Mouse (Mus musculus) forebrain, embryonic 16.5 days (tissue): Measurements from ENCODE around the gene Dnajc17. TPM values are rescaled to one million over a fixed set of nuclear protein-coding genes. Genes with fewer than 3 reads are reported as not detected.

Source experiments
- ATAC-seq: fragments of 200-750 bp; cut with Nextera tagmentation; 2 replicates; pipeline ENCODE4 v1.8.0; 2017; ENCODE audit warnings: mild to moderate bottlenecking, moderate library complexity
- H3K27ac ChIP-seq: fragments of 300-500 bp; sonication (generic); 2 replicates; pipeline ENCODE4 v1.5.1; 2014; ENCODE audit warnings: low read length, control low read depth
- H3K27me3 ChIP-seq: fragments of 300-500 bp; sonication (generic); replicated peaks from 2 replicates; pipeline ENCODE4 v1.6.1; 2014; ENCODE audit warnings: low read length; ENCODE audit not compliant: control insufficient read depth, insufficient read depth
- H3K36me3 ChIP-seq: fragments of 300-500 bp; sonication (generic); 2 replicates; pipeline ENCODE4 v1.6.1; 2014; ENCODE audit not compliant: control insufficient read depth, insufficient read depth
- H3K4me1 ChIP-seq: fragments of 300-500 bp; sonication (generic); replicated peaks from 2 replicates; pipeline ENCODE4 v1.6.1; 2014; ENCODE audit warnings: low read length; ENCODE audit not compliant: control insufficient read depth, insufficient read depth
- H3K4me2 ChIP-seq: fragments of 300-500 bp; sonication (generic); 2 replicates; pipeline ENCODE4 v1.6.1; 2014; ENCODE audit warnings: mild to moderate bottlenecking, low read length, control low read depth
- H3K4me3 ChIP-seq: fragments of 300-500 bp; sonication (generic); replicated peaks from 2 replicates; pipeline ENCODE4 v1.5.1; 2014; ENCODE audit warnings: mild to moderate bottlenecking, low read length, control low read depth
- H3K9ac ChIP-seq: fragments of 300-500 bp; sonication (generic); replicated peaks from 2 replicates; pipeline ENCODE4 v1.6.1; 2014; ENCODE audit warnings: low read depth, low read length, control low read depth
- H3K9me3 ChIP-seq: fragments of 300-500 bp; sonication (generic); 2 replicates; pipeline ENCODE4 v1.6.1; 2016; ENCODE audit warnings: low read length; ENCODE audit not compliant: control insufficient read depth
- WGBS: fragments of 180-500 bp; shearing (Covaris S2); extraction: QIAGEN DNeasy Blood & Tissue Kit; methylation state at CpG from one replicate; pipeline ENCODE4 v1.1.7; 2014; 5-methylcytosine and 5-hydroxymethylcytosine counted together
- polyA plus RNA-seq: library from polyadenylated mRNA; unstranded; fragments of >200 nt; fragmentation: Nextera tagmentation; extraction: Ambion mirVana; gene quantifications from 2 replicates; pipeline ENCODE4 v1.2.1, GENCODE M21; 2015

Gene Dnajc17
- polyA plus RNA-seq, 1 experiment from 2014 or later = 24.6 TPM

- no peak overlapping the region for H3K27ac ChIP-seq
- no peak overlapping the region for H3K9ac ChIP-seq
- H3K9me3 ChIP-seq = no peaks in the 10 kb centered on the region
- no peak for ATAC-seq
- H3K4me3 ChIP-seq = no peak overlapping the region
- peaks cover 14% of the 10 kb centered on the region for H3K4me1 ChIP-seq
- 84% methylated on average over 4 of the region's 4 CpGs for WGBS
- no peaks in the 10 kb centered on the region for H3K27me3 ChIP-seq
- no peak overlapping the region for H3K4me2 ChIP-seq
- H3K36me3 ChIP-seq = no peaks in the 10 kb centered on the region
These were observed 4.6 kb downstream of the Dnajc17 start for GRCm38 (mm10) chr2:119203871-119204460.

- H3K4me3 ChIP-seq = no peak overlapping the region
- no peaks in the 10 kb centered on the region for H3K27me3 ChIP-seq
- no peak overlapping the region for H3K27ac ChIP-seq
- no peak overlapping the region for H3K9ac ChIP-seq
- no peaks in the 10 kb centered on the region for H3K9me3 ChIP-seq
- 54% methylated on average over 5 of the region's 5 CpGs for WGBS
- H3K36me3 ChIP-seq = no peaks in the 10 kb centered on the region
- peaks cover 12% of the 10 kb centered on the region for H3K4me1 ChIP-seq
- ATAC-seq = no peak
- H3K4me2 ChIP-seq = no peak overlapping the region
These were observed 5.6 kb downstream of the Dnajc17 start for GRCm38 (mm10) chr2:119202914-119203453.

GRCm38 (mm10) chr2:119198934-119199333, 9.7 kb downstream of the Dnajc17 start:
- H3K36me3 ChIP-seq = no peaks in the 10 kb centered on the region
- WGBS = 28% methylated on average over 3 of the region's 3 CpGs
- no peak overlapping the region for H3K4me3 ChIP-seq
- H3K9me3 ChIP-seq = no peaks in the 10 kb centered on the region
- H3K4me2 ChIP-seq = no peak overlapping the region
- no peaks in the 10 kb centered on the region for H3K27me3 ChIP-seq
- no peak for ATAC-seq
- H3K27ac ChIP-seq = no peak overlapping the region
- peaks cover 9% of the 10 kb centered on the region; the same call in 1 of the 2 replicates for H3K4me1 ChIP-seq
- no peak overlapping the region for H3K9ac ChIP-seq

- H3K9ac ChIP-seq = no peak overlapping the region
- no peaks in the 10 kb centered on the region for H3K9me3 ChIP-seq
- 16% methylated on average over 1 of the region's 1 CpGs for WGBS
- no peaks in the 10 kb centered on the region for H3K36me3 ChIP-seq
- H3K4me3 ChIP-seq = no peak overlapping the region
- H3K27me3 ChIP-seq = no peaks in the 10 kb centered on the region
- no peak for ATAC-seq
- peaks cover 8% of the 10 kb centered on the region; the same call in 1 of the 2 replicates for H3K4me1 ChIP-seq
- no peak overlapping the region for H3K4me2 ChIP-seq
- no peak overlapping the region for H3K27ac ChIP-seq
These were observed 10.5 kb downstream of the Dnajc17 start for GRCm38 (mm10) chr2:119198049-119198448.

GRCm38 (mm10) chr2:119197493-119197892, 11.1 kb downstream of the Dnajc17 start:
- 100% methylated on average over 1 of the region's 1 CpGs for WGBS
- Histone ChIP-seq H3K36me3 (no peaks in the 10 kb centered on the region), H3K4me1 (0 out of 2 replicates have a peak, but pooled peaks cover 7% of the 10 kb centered on the region), H3K4me3 (no peak overlapping the region), H3K4me2 (no peak overlapping the region), H3K9ac (no peak overlapping the region), H3K27me3 (no peaks in the 10 kb centered on the region), H3K27ac (no peak overlapping the region), H3K9me3 (no peaks in the 10 kb centered on the region)
- no peak for ATAC-seq

- 0 out of 2 replicates have a peak, but pooled peaks cover 7% of the 10 kb centered on the region for H3K4me1 ChIP-seq
- H3K4me3 ChIP-seq = no peak overlapping the region
- no peaks in the 10 kb centered on the region for H3K36me3 ChIP-seq
- no peaks in the 10 kb centered on the region for H3K27me3 ChIP-seq
- H3K4me2 ChIP-seq = no peak overlapping the region
- H3K9ac ChIP-seq = no peak overlapping the region
- no peaks in the 10 kb centered on the region for H3K9me3 ChIP-seq
- ATAC-seq = no peak
- no peak overlapping the region for H3K27ac ChIP-seq
- WGBS = 26% methylated on average over 4 of the region's 4 CpGs
These were observed 12.1 kb downstream of the Dnajc17 start for GRCm38 (mm10) chr2:119196316-119197108.

- Histone ChIP-seq H3K36me3 (no peaks in the 10 kb centered on the region), H3K27ac (no peak overlapping the region), H3K9ac (no peak overlapping the region), H3K4me1 (peaks cover 9% of the 10 kb centered on the region), H3K27me3 (no peaks in the 10 kb centered on the region), H3K4me3 (no peak overlapping the region), H3K9me3 (no peaks in the 10 kb centered on the region), H3K4me2 (no peak overlapping the region)
- 79% methylated on average over 5 of the region's 5 CpGs for WGBS
- peak; percentile 19; the same call in 1 of the 2 replicates for ATAC-seq
These were observed 14.5 kb downstream of the Dnajc17 start for GRCm38 (mm10) chr2:119194140-119194539.

GRCm38 (mm10) chr2:119190969-119191368, 17.6 kb downstream of the Dnajc17 start:
- Histone ChIP-seq H3K4me2 (no peak overlapping the region), H3K4me1 (peaks cover 9% of the 10 kb centered on the region), H3K9me3 (no peaks in the 10 kb centered on the region), H3K27me3 (no peaks in the 10 kb centered on the region), H3K4me3 (no peak overlapping the region), H3K9ac (no peak overlapping the region), H3K27ac (no peak overlapping the region), H3K36me3 (no peaks in the 10 kb centered on the region)
- no peak for ATAC-seq
- WGBS = 88% methylated on average over 5 of the region's 5 CpGs

GRCm38 (mm10) chr2:119189029-119189710, 19.4 kb downstream of the Dnajc17 start:
- H3K4me2 ChIP-seq = peak overlapping the region; percentile 55
- H3K36me3 ChIP-seq = peaks cover 2% of the 10 kb centered on the region
- peak overlapping the region; percentile 30 for H3K4me3 ChIP-seq
- no peak overlapping the region for H3K9ac ChIP-seq
- WGBS = 7% methylated on average over 15 of the region's 15 CpGs
- H3K4me1 ChIP-seq = peaks cover 8% of the 10 kb centered on the region
- H3K27me3 ChIP-seq = no peaks in the 10 kb centered on the region
- peak; percentile 88 for ATAC-seq
- H3K9me3 ChIP-seq = no peaks in the 10 kb centered on the region
- H3K27ac ChIP-seq = no peak overlapping the region
